8 mouse cellular contexts compared by ENCODE assay signal in genomic region chr13:98390771-98391634, GRCm38 (mm10). TPM values are rescaled to one million over a fixed set of nuclear protein-coding genes. Genes with fewer than 3 reads are reported as not detected.
DNase-seq lines count a peak whose midpoint lies in the region; ATAC-seq and TF ChIP-seq lines count a peak whose summit lies in the region.

No protein-coding gene starts in this region.

- ATAC-seq in embryonic facial prominence, embryonic 14.5 days (ENCODE audit: low read depth): peak; percentile 84
- no peak for ATAC-seq in erythroid progenitor cell, adult 5-6 weeks (replicated peaks; ENCODE audit: low FRiP score, poor library complexity, severe bottlenecking)
- no peak for ATAC-seq in cerebellum, adult (ENCODE audit: insufficient number of reproducible peaks, low FRiP score, low TSS enrichment)

- H3K9ac ChIP-seq in embryonic facial prominence, embryonic 14.5 days (ENCODE audit: low read depth, low read length): peak overlapping the region; percentile 55
- no peak overlapping the region for H3K9ac ChIP-seq in liver, adult 2 months (ENCODE audit: low read depth, low read length)

- H3K27ac ChIP-seq in embryonic facial prominence, embryonic 14.5 days (replicated peaks; ENCODE audit: low read depth, low read length): peak overlapping the region; percentile 81
- peak overlapping the region; percentile 79 for H3K27ac ChIP-seq in hindbrain, embryonic 10.5 days
- H3K27ac ChIP-seq in liver, adult 2 months (replicated peaks; ENCODE audit: insufficient read depth, low read depth, low read length): no peak overlapping the region

- peaks cover 48% of the 10 kb centered on the region for H3K27me3 ChIP-seq in embryonic facial prominence, embryonic 14.5 days (replicated peaks; ENCODE audit: control insufficient read depth, insufficient read depth, low read length)
- peaks cover 91% of the 10 kb centered on the region for H3K27me3 ChIP-seq in hindbrain, embryonic 10.5 days (ENCODE audit: insufficient read depth, poor library complexity, severe bottlenecking)
- H3K27me3 ChIP-seq in liver, adult 2 months (ENCODE audit: control insufficient read depth, insufficient read depth, low read length): peaks cover 8% of the 10 kb centered on the region; the same call in 1 of the 2 replicates

- peaks cover 7% of the 10 kb centered on the region for H3K9me3 ChIP-seq in embryonic facial prominence, embryonic 14.5 days (ENCODE audit: control insufficient read depth, low read length)
- peaks cover 6% of the 10 kb centered on the region; the same call in 1 of the 2 replicates for H3K9me3 ChIP-seq in hindbrain, embryonic 10.5 days

- H3K4me2 ChIP-seq in embryonic facial prominence, embryonic 14.5 days (ENCODE audit: low read depth, low read length): peak overlapping the region; percentile 83

- TF ChIP-seq POLR2A in liver, adult 2 months (IDR thresholded peaks at IDR 0.05; ENCODE audit: extremely low read depth, insufficient read depth, low read length): no peak

- peak; percentile 9 for DNase-seq in thymus, postnatal 4 days
- no peak for DNase-seq in thymus, postnatal 36 days
- peak; percentile 88 for DNase-seq in embryonic facial prominence, embryonic 14.5 days (ENCODE audit: low spot score)
- DNase-seq in hindbrain, embryonic 10.5 days (ENCODE audit: low spot score): peak; percentile 84
- DNase-seq in liver, adult 2 months (ENCODE audit: extremely low read depth, low read depth, low spot score): peak; percentile 6
- DNase-seq in retina, embryonic 14.5 days (ENCODE audit: low spot score): peak; percentile 67

- H3K36me3 ChIP-seq in embryonic facial prominence, embryonic 14.5 days (ENCODE audit: control insufficient read depth, insufficient read depth, low read length): no peaks in the 10 kb centered on the region
- no peaks in the 10 kb centered on the region for H3K36me3 ChIP-seq in hindbrain, embryonic 10.5 days
- H3K36me3 ChIP-seq in liver, adult 2 months (ENCODE audit: control insufficient read depth, insufficient read depth, low read length): no peaks in the 10 kb centered on the region

- TF ChIP-seq CTCF in liver, adult 2 months (IDR thresholded peaks at IDR 0.05; ENCODE audit: low read depth, low read length): no peak

- peaks cover 26% of the 10 kb centered on the region for H3K4me1 ChIP-seq in embryonic facial prominence, embryonic 14.5 days (ENCODE audit: control insufficient read depth, insufficient read depth, low read length)
- H3K4me1 ChIP-seq in hindbrain, embryonic 10.5 days (replicated peaks): peaks cover 37% of the 10 kb centered on the region
- H3K4me1 ChIP-seq in liver, adult 2 months (ENCODE audit: control insufficient read depth, insufficient read depth, low read length): no peaks in the 10 kb centered on the region

- WGBS in embryonic facial prominence, embryonic 14.5 days: 2% methylated on average over 42 of the region's 68 CpGs
- under 1% methylated on average over 68 of the region's 68 CpGs for WGBS in hindbrain, embryonic 10.5 days
- 3% methylated on average over 68 of the region's 68 CpGs for WGBS in liver, adult 2 months

- peak overlapping the region; percentile 44 for H3K4me3 ChIP-seq in embryonic facial prominence, embryonic 14.5 days (ENCODE audit: low read depth, low read length)
- H3K4me3 ChIP-seq in hindbrain, embryonic 10.5 days: peak overlapping the region; percentile 54
- H3K4me3 ChIP-seq in liver, adult 2 months (ENCODE audit: insufficient read depth, low read depth, low read length): no peak overlapping the region

- H3K79me2 ChIP-seq in liver, adult 2 months (ENCODE audit: control insufficient read depth, insufficient read depth, low read length): no peaks in the 10 kb centered on the region

RNA-seq across cellular contexts. Expression of gene Foxd1, which starts 37.0 kb away (rescaled TPM):
- 2.9 and 3.6 TPM in 2 replicates for polyA plus RNA-seq in embryonic facial prominence, embryonic 14.5 days (2014; fragmentation: Nextera tagmentation; extraction: Ambion mirVana)
- polyA plus RNA-seq in hindbrain, embryonic 10.5 days (2016; fragmentation: Nextera tagmentation; extraction: Ambion mirVana): 3.9 TPM in 2 replicates
- total RNA-seq in liver, adult 2 months (2014; rRNA removed): not detected in 2 replicates
- polyA plus RNA-seq in liver, adult 2 months (2012; rRNA removed): not detected in 2 replicates
- not detected in 2 replicates for total RNA-seq in erythroid progenitor cell, adult 5-6 weeks (2015; ENCODE audit: low replicate concordance)
- total RNA-seq in erythroid progenitor cell, adult 5-6 weeks (2017; ENCODE audit: low replicate concordance): not detected in 2 replicates

Comparison
In these comparisons a context has a peak if more than half of its experiments do, and no peak if none do; other contexts are left out.
1. DNase-seq: peak in thymus, postnatal 4 days (single experiment), embryonic facial prominence, embryonic 14.5 days (single experiment), hindbrain, embryonic 10.5 days (single experiment), liver, adult 2 months (single experiment) and retina, embryonic 14.5 days (single experiment); none in thymus, postnatal 36 days (0 of 2).